Mouse (Mus musculus): Measurements from ENCODE around the gene Gm3591. TPM values are rescaled to one million over a fixed set of nuclear protein-coding genes. Genes with fewer than 3 reads are reported as not detected.
A peak's percentile ranks its signal among the peaks of the same experiment; 100 is the strongest.
"Not testable (repeated sequence)": the region's sequence is repeated elsewhere in the genome, so short reads cannot be mapped to it uniquely, and the experiment has no call there.

The Gm3591 gene
- not detected in 2 replicates for polyA plus RNA-seq (2012; ENCODE audit: insufficient read depth, insufficient read length, missing spikeins)

- H3K4me1 ChIP-seq (ENCODE audit: control insufficient read depth, insufficient read depth, insufficient read length, low read length) = not testable (repeated sequence)
Observed at GRCm38 (mm10) chr14:6412382-6412781, at the start of gene Gm3591. Gene Gm3591 (minus strand): TSS chr14:6412482.

GRCm38 (mm10) chr14:6444511-6444910, 32.2 kb upstream of the Gm3591 start, which contains the start of gene Gm3594:
Gene Gm3594 (minus strand): TSS chr14:6444611.
- H3K4me3 ChIP-seq (ENCODE audit: insufficient read depth, low read depth, low read length); H3K27ac ChIP-seq (replicated peaks; ENCODE audit: low read depth, low read length); H3K4me1 ChIP-seq (ENCODE audit: control insufficient read depth, insufficient read depth, insufficient read length, low read length): not testable (repeated sequence)

More at GRCm38 (mm10) chr14:6412382-6412781, at the start of gene Gm3591:
- not testable (repeated sequence) for H3K27ac ChIP-seq (replicated peaks; ENCODE audit: low read depth, low read length); H3K4me3 ChIP-seq (ENCODE audit: insufficient read depth, low read depth, low read length)

- not testable (repeated sequence) for H3K4me3 ChIP-seq (ENCODE audit: insufficient read depth, low read depth, low read length); H3K4me1 ChIP-seq (ENCODE audit: control insufficient read depth, insufficient read depth, insufficient read length, low read length); H3K27ac ChIP-seq (replicated peaks; ENCODE audit: low read depth, low read length)
Observed at GRCm38 (mm10) chr14:6440774-6441173, 28.5 kb upstream of the Gm3591 start.

GRCm38 (mm10) chr14:6440206-6440605, 27.9 kb upstream of the Gm3591 start:
- H3K4me1 ChIP-seq (ENCODE audit: control insufficient read depth, insufficient read depth, insufficient read length, low read length); H3K4me3 ChIP-seq (ENCODE audit: insufficient read depth, low read depth, low read length); H3K27ac ChIP-seq (replicated peaks; ENCODE audit: low read depth, low read length): not testable (repeated sequence)

GRCm38 (mm10) chr14:6426766-6427165, 14.5 kb upstream of the Gm3591 start:
- not testable (repeated sequence) for H3K4me3 ChIP-seq (ENCODE audit: insufficient read depth, low read depth, low read length); H3K27ac ChIP-seq (replicated peaks; ENCODE audit: low read depth, low read length); H3K4me1 ChIP-seq (ENCODE audit: control insufficient read depth, insufficient read depth, insufficient read length, low read length)

GRCm38 (mm10) chr14:6426353-6426752, 14.1 kb upstream of the Gm3591 start:
- H3K4me1 ChIP-seq (ENCODE audit: control insufficient read depth, insufficient read depth, insufficient read length, low read length); H3K4me3 ChIP-seq (ENCODE audit: insufficient read depth, low read depth, low read length): not testable (repeated sequence)
- peak overlapping the region; percentile 56 for H3K27ac ChIP-seq (replicated peaks; ENCODE audit: low read depth, low read length)

- H3K27ac ChIP-seq (replicated peaks; ENCODE audit: low read depth, low read length); H3K4me1 ChIP-seq (ENCODE audit: control insufficient read depth, insufficient read depth, insufficient read length, low read length); H3K4me3 ChIP-seq (ENCODE audit: insufficient read depth, low read depth, low read length): not testable (repeated sequence)
Observed at GRCm38 (mm10) chr14:6390219-6390618, 22.1 kb downstream of the Gm3591 start, which contains the start of gene Gm16440. Gene Gm16440 (minus strand): TSS chr14:6390319.

Other genes with a start within 250 kb of the Gm3591 start
- not detected in 2 replicates for gene Gm21560, start 193.2 kb downstream of the Gm3591 start, polyA plus RNA-seq (2012; ENCODE audit: insufficient read depth, insufficient read length, missing spikeins)
- gene Gm3411, start 125.2 kb downstream of the Gm3591 start, polyA plus RNA-seq (2012; ENCODE audit: insufficient read depth, insufficient read length, missing spikeins) = not detected in 2 replicates
- not detected in 2 replicates for gene Gm21103, start 107.6 kb downstream of the Gm3591 start, polyA plus RNA-seq (2012; ENCODE audit: insufficient read depth, insufficient read length, missing spikeins)
- not detected in 2 replicates for gene Gm3618, start 68.8 kb downstream of the Gm3591 start, polyA plus RNA-seq (2012; ENCODE audit: insufficient read depth, insufficient read length, missing spikeins)
- gene Gm16440, start 22.2 kb downstream of the Gm3591 start, polyA plus RNA-seq (2012; ENCODE audit: insufficient read depth, insufficient read length, missing spikeins) = not detected in 2 replicates
- gene Gm3594, start 32.1 kb upstream of the Gm3591 start, polyA plus RNA-seq (2012; ENCODE audit: insufficient read depth, insufficient read length, missing spikeins) = not detected in 2 replicates
- not detected in 2 replicates for gene Gm8356, start 124.8 kb upstream of the Gm3591 start, polyA plus RNA-seq (2012; ENCODE audit: insufficient read depth, insufficient read length, missing spikeins)
- gene Gm3629, start 178.1 kb upstream of the Gm3591 start, polyA plus RNA-seq (2012; ENCODE audit: insufficient read depth, insufficient read length, missing spikeins) = not detected in 2 replicates
- gene Gm3460, start 209.9 kb upstream of the Gm3591 start, polyA plus RNA-seq (2012; ENCODE audit: insufficient read depth, insufficient read length, missing spikeins) = not detected in 2 replicates

Measured in brown adipose tissue, adult 24 weeks (tissue).